10 mouse cellular contexts compared by ENCODE assay signal in the genomic region with DNA sequence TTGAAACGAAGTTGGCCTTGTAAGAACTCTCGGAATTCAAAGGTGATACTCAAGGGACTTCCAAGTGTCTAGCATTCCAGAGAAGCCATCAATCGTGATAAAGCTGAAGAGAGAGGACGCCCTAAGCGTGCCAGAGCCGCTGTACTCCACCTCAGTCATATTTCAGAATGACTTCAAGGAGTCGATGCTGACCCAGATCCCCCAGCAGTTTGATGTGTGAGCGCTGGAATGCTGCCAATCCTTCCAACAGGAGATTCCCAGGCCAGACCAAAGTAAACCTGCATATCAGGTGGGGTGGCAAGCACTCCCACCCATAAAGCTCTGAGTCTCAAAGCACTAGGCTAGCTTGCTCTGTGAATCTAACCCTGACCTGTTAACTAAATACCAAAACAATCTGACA.
DNase-seq lines count a peak whose midpoint lies in the region; ATAC-seq and TF ChIP-seq lines count a peak whose summit lies in the region.
"Had no signal": no experiment of that assay in that cellular context is flagged by ENCODE, and none has a peak within 500 bp of the region (broad histone marks: within the 10 kb centered on the region; RNA-seq: fewer than 3 reads in every experiment).

No protein-coding gene starts in this region.

- no peak for TF ChIP-seq CTCF in left cerebral cortex, adult 2 months (IDR thresholded peaks at IDR 0.05)

- peak overlapping the region; percentile 85 for H3K27ac ChIP-seq in left cerebral cortex, adult 2 months
- H3K27ac ChIP-seq: embryonic facial prominence, embryonic 15.5 days; liver, embryonic 14.5 days had no signal

- intact Hi-C loops in left cerebral cortex, adult 2 months (cut with DNase I): loop anchor here (2.0 kb wide), 1 partner anchor 14 kb away; no protein-coding TSS in a partner anchor
- intact Hi-C loops in left cerebral cortex, postnatal 14 days (cut with DNase I): no loop called here

- no peak overlapping the region for H3K4me3 ChIP-seq in left cerebral cortex, adult 2 months
- H3K4me3 ChIP-seq: embryonic facial prominence, embryonic 15.5 days had no signal

- ATAC-seq in monocyte, adult 5-6 weeks (replicated peaks; ENCODE audit: insufficient number of reproducible peaks, low FRiP score, low TSS enrichment, poor library complexity, severe bottlenecking): no peak

- peak; percentile 24 for DNase-seq in embryo, embryonic 10.5 days (ENCODE audit: low spot score)
- DNase-seq in embryo, embryonic 10 days (ENCODE audit: low spot score): no peak
- no peak for DNase-seq in left cerebral cortex, adult 2 months (ENCODE audit: extremely low spot score in 1 of 2, low spot score in 2 of 2)
- DNase-seq in left cerebral cortex, postnatal 14 days (ENCODE audit: low spot score in 2 of 2): no peak
- peak; percentile 42 to 57 for DNase-seq in cerebellum, postnatal 25 days
- DNase-seq in lung, postnatal 36 days: peak; percentile 42
- DNase-seq in gastrocnemius, adult 8-10 months (ENCODE audit: low spot score in 2 of 2): no peak

Comparison
In these comparisons a context has a peak if more than half of its experiments do, and no peak if none do; other contexts are left out.
1. DNase-seq: peak in embryo, embryonic 10.5 days (single experiment), cerebellum, postnatal 25 days (2 of 2) and lung, postnatal 36 days (single experiment); none in embryo, embryonic 10 days (single experiment), left cerebral cortex, adult 2 months (0 of 2), left cerebral cortex, postnatal 14 days (0 of 2) and gastrocnemius, adult 8-10 months (0 of 2).